Mouse (Mus musculus): ENCODE measurements around the gene Hebp1.
A peak's percentile ranks its signal among the peaks of the same experiment; 100 is the strongest.

Hebp1 gene

GRCm38 (mm10) chr6:135198726-135199125 lies 904 bp upstream of the Hebp1 start:
- DNase-seq (ENCODE audit: inconsistent age in 2 of 2, low spot score in 1 of 2) = peak in 1 of 2 experiments; percentile 77

- no peak for DNase-seq (ENCODE audit: inconsistent age in 2 of 2, low spot score in 1 of 2)
Observed at GRCm38 (mm10) chr6:135197446-135197845, 376 bp downstream of the Hebp1 start.

GRCm38 (mm10) chr6:135196707-135197106 lies 1.1 kb downstream of the Hebp1 start:
- DNase-seq (ENCODE audit: inconsistent age in 2 of 2, low spot score in 1 of 2) = no peak

GRCm38 (mm10) chr6:135194907-135195306 lies 2.9 kb downstream of the Hebp1 start:
- no peak for DNase-seq (ENCODE audit: inconsistent age in 2 of 2, low spot score in 1 of 2)

- DNase-seq (ENCODE audit: inconsistent age in 2 of 2, low spot score in 1 of 2) = peak in 1 of 2 experiments; percentile 42
Observed at GRCm38 (mm10) chr6:135193733-135194132, 4.1 kb downstream of the Hebp1 start.

- DNase-seq (ENCODE audit: inconsistent age in 2 of 2, low spot score in 1 of 2) = peak; percentile 77 to 88
Observed at GRCm38 (mm10) chr6:135192993-135193392, 4.8 kb downstream of the Hebp1 start.

- DNase-seq (ENCODE audit: inconsistent age in 2 of 2, low spot score in 1 of 2) = peak in 1 of 2 experiments; percentile 61
Observed at GRCm38 (mm10) chr6:135191906-135192305, 5.9 kb downstream of the Hebp1 start.

GRCm38 (mm10) chr6:135190122-135190521 lies 7.7 kb downstream of the Hebp1 start:
- DNase-seq (ENCODE audit: inconsistent age in 2 of 2, low spot score in 1 of 2) = no peak

GRCm38 (mm10) chr6:135188629-135189028 lies 9.2 kb downstream of the Hebp1 start:
- DNase-seq (ENCODE audit: inconsistent age in 2 of 2, low spot score in 1 of 2) = no peak

- no peak for DNase-seq (ENCODE audit: inconsistent age in 2 of 2, low spot score in 1 of 2)
Observed at GRCm38 (mm10) chr6:135187076-135187917, 10.5 kb downstream of the Hebp1 start.

- peak in 1 of 2 experiments; percentile 54 for DNase-seq (ENCODE audit: inconsistent age in 2 of 2, low spot score in 1 of 2)
Observed at GRCm38 (mm10) chr6:135183961-135184360, 13.9 kb downstream of the Hebp1 start.

- no peak for DNase-seq (ENCODE audit: inconsistent age in 2 of 2, low spot score in 1 of 2)
Observed at GRCm38 (mm10) chr6:135182925-135183324, 14.9 kb downstream of the Hebp1 start.

- DNase-seq (ENCODE audit: inconsistent age in 2 of 2, low spot score in 1 of 2) = no peak
Observed at GRCm38 (mm10) chr6:135178599-135178998, 19.2 kb downstream of the Hebp1 start.

- no peak for DNase-seq (ENCODE audit: inconsistent age in 2 of 2, low spot score in 1 of 2)
Observed at GRCm38 (mm10) chr6:135177271-135177670, 20.6 kb downstream of the Hebp1 start.

GRCm38 (mm10) chr6:135175014-135175413 lies 22.8 kb downstream of the Hebp1 start:
- DNase-seq (ENCODE audit: inconsistent age in 2 of 2, low spot score in 1 of 2) = peak; percentile 42 to 68

GRCm38 (mm10) chr6:135171736-135172135 lies 26.1 kb downstream of the Hebp1 start:
- DNase-seq (ENCODE audit: inconsistent age in 2 of 2, low spot score in 1 of 2) = no peak

- no peak for DNase-seq (ENCODE audit: inconsistent age in 2 of 2, low spot score in 1 of 2)
Observed at GRCm38 (mm10) chr6:135169246-135169645, 28.6 kb downstream of the Hebp1 start.

- DNase-seq (ENCODE audit: inconsistent age in 2 of 2, low spot score in 1 of 2) = no peak
Observed at GRCm38 (mm10) chr6:135168471-135168870, 29.4 kb downstream of the Hebp1 start.

- peak; percentile 87 to 94 for DNase-seq (ENCODE audit: inconsistent age in 2 of 2, low spot score in 1 of 2)
Observed at GRCm38 (mm10) chr6:135167380-135168311, 30.2 kb downstream of the Hebp1 start.

- no peak for DNase-seq (ENCODE audit: inconsistent age in 2 of 2, low spot score in 1 of 2)
Observed at GRCm38 (mm10) chr6:135166712-135167111, 31.1 kb downstream of the Hebp1 start.

- no peak for DNase-seq (ENCODE audit: inconsistent age in 2 of 2, low spot score in 1 of 2)
Observed at GRCm38 (mm10) chr6:135166262-135166661, 31.6 kb downstream of the Hebp1 start.

- DNase-seq (ENCODE audit: inconsistent age in 2 of 2, low spot score in 1 of 2) = no peak
Observed at GRCm38 (mm10) chr6:135165706-135166105, 32.1 kb downstream of the Hebp1 start.
